Mouse (Mus musculus) left cerebral cortex, adult 9 months (tissue): Measurements from ENCODE around the gene 2310061N02Rik.
"Not testable (repeated sequence)": the region's sequence is repeated elsewhere in the genome, so short reads cannot be mapped to it uniquely, and the experiment has no call there.

ENCODE experiments used
- DNase-seq, 2 experiments: peaks; one replicate each; pipeline ENCODE4 v3.0.0; 2022; ENCODE audit warnings: low spot score in 2 of 2

Gene 2310061N02Rik

DNA sequence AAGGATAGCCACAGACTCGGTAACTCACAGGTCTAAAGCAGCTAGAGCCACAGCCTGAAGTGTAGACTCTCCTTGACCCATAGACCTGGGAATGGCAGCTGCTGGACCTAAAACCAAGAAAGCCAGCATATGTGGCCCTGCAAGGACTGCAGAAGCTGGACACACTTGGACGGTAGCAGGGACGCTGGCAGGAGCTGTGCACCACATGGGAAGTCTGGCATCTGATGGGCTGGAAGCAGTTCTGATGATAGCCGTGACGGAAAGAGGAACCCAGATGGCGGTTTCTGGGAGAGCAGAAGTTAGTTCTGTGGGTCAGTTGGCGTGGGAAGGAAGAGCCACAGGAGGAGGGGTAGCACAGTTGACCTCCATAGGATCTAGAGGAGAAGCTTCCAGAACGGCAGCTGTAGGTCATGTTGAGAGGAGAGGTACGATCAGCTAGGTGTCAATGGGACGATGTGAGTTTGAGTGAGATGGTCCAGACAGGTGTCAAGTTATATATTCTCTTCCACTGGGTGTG is at the start of gene 2310061N02Rik:
TSS of gene 2310061N02Rik (minus strand) at position 467 of the 517 bp plus-strand sequence.
- no peak for DNase-seq

DNA sequence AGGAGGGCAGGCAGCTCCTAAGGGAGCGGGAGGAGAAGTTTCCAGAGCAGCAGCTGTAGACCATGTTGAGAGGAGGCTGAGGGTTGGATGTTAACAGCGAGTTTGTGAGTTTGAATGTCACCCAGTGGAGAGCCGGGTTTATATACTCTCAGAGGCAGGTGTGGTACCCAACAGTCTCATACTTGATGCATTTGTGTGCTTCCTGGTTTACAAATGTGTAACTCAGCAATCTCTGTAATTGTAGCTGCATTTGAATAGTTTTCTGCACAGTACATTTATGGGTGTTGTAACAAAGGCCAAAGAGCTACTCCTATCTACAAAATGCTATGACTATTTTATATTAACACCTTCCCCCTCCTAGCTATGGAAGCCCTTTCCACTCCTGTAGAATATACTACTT is 43.8 kb upstream of the 2310061N02Rik start, which contains the start of gene Krtap13:
TSS of gene Krtap13 (minus strand) at position 101 of the 400 bp plus-strand sequence.
- DNase-seq, result not testable (repeated sequence)

DNA sequence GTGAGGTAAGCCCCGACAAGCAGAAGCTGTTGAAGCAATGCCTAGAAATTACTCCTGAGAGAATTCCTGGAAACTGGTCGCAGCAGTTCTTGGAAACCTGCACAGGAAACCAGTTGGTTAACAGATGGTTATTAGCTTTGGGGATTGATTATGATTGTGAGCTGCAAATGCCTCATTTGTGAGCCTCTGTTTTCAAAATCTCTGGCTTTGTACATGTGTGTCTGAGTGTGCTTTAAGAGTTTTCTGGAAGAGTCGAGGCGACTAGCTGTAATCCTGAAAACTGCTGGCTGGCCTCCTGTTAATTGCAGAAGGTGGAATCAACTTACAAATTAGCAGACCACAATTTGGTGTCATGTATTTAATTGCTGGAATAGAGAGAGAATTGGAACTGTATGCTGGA is 40.2 kb upstream of the 2310061N02Rik start:
- DNase-seq, result no peak

DNA sequence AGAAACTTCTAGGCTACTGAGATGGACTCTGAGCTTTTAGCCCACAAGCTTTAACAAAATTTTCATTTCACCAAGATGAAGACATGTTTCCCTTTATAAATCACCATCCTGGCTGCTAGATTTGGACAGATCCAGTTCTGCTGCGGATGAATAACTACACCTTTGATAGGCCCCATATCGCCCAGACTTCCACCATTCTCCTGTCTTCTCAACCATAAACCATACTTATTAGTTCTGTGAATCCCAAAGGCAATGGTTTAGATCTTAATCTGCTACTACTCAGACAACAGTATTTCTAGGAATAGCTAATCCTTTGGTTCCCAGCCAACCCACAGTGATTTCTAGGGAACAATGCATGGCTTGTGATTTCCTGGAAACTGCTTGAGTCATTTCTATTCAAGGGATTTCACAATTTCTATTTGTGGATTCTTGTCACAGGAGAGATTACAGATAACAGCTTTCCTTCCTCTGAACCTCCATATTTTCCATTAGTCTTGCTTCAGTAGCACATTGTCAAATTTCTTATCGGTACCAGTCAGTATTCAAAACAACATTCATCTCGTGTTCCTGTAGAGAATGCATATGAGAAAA is 37.1 kb upstream of the 2310061N02Rik start:
- no peak for DNase-seq

DNA sequence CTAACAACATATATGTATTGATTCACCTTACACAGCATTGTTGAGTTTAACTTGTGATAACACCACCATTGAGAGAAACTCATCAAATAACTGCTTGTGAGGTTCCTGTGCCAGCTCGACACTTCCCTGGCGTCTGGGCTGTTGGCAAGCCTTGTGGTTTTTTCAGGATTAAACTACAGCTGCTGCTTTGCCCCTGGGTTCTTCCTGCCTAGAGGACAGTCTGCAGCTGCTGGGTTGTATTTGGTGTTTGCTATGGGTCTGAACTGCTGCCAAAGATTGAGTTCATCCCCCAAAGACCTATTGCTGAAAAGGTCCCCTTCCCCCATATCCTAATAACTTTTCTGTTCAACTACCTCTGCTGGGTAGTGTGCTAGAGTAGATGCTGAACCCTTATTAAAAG is 27.6 kb upstream of the 2310061N02Rik start:
- no peak for DNase-seq

DNA sequence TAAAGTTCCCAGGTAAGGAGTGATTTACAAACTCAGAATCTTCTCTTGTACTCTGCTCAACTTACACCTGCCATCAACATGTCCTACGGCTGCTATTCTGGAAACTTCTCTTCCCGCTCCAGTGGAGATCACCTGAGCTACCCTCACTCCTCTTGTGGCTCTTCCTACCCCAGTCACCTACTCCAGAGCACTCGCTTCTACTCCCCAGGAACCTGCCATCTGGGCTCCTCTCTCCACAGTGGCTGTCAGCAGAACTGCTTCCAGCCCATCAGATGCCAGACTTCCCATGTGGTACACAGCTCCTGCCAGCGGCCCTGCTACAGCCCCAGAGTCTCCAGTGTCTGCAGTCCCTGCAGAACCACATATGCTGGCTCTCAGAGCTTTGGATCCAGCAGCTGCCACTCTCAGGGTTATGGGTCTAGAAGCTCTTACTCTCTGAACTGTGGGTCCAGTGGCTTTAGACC is 21.1 kb upstream of the 2310061N02Rik start, which contains the start of gene Krtap13-1:
TSS of gene Krtap13-1 (plus strand) at position 51 of the 464 bp plus-strand sequence.
- no peak for DNase-seq

DNA sequence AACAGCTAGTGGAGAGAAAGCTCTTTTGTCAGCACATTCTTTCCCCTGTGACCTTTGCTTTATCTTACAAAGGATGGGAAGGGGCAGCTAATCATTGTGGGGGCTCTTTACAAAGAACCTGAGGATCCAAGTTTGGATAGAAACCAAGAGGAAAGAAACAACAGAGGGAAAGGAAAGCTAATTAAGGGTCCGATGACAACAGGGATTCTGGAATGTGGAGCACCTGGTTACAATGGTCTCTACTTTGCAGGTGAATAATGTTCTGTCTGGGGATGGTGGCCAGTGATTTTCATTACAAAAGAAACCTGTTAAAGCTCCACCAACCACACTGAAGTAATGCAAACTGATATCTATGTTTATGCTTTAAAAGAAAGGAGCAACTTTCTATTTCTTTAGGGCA is 12.3 kb upstream of the 2310061N02Rik start:
- no peak for DNase-seq

DNA sequence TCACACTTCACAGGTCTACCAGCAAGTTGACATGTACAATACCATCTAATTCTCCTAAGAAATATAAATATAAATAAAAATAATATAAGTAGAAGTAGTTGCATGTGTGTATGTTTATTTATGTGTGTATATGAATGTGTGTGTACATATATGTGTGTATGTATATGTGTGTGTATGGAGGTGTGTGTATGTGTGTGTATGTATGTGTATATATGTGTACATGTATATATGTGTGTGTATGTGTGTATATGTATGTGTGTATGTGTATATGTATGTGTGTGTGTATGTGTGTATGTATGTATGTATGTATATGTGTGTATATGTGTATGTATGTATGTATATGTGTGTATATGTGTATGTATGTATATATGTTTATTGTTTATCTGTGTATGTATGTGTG is 8.8 kb upstream of the 2310061N02Rik start:
- no peak for DNase-seq

DNA sequence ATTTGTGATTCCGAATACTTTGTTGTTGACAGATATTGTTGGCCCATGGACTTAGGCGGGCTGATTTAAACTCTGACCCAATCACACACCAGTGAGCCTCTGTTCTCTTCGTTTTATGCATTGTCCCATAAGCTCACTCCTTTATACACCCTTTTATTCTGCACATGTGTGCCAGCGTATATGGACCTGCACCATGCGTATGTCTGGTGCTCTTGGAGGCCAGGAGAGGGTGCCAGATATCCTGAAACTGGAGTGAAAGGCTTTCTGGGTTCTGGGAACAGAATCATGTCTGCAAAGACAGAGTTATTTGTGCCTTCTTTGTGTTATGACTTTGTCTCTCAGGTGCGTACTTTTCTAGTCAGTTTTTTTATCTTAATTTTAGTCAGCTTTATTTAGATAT is 3.5 kb upstream of the 2310061N02Rik start:
- DNase-seq, result no peak

DNA sequence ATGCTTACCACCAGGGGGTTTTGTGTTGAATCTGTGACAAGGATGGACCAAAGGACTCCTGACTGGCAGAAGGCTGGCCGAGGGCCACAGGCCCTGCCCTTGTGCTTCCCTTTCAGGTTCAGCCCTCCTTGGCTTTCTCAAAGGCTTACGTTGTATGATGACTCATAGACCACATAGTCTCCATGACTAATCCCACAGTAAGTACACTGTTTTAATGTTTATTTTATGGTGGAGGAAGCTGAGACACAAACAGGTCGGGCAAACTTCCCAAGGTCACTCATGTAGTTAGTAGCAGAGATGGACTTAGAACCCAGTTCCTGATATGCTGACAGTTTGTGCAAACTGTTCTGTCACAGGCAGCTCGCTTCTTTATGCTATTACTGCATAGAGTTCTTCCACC is 3.0 kb upstream of the 2310061N02Rik start:
- DNase-seq, result no peak

DNA sequence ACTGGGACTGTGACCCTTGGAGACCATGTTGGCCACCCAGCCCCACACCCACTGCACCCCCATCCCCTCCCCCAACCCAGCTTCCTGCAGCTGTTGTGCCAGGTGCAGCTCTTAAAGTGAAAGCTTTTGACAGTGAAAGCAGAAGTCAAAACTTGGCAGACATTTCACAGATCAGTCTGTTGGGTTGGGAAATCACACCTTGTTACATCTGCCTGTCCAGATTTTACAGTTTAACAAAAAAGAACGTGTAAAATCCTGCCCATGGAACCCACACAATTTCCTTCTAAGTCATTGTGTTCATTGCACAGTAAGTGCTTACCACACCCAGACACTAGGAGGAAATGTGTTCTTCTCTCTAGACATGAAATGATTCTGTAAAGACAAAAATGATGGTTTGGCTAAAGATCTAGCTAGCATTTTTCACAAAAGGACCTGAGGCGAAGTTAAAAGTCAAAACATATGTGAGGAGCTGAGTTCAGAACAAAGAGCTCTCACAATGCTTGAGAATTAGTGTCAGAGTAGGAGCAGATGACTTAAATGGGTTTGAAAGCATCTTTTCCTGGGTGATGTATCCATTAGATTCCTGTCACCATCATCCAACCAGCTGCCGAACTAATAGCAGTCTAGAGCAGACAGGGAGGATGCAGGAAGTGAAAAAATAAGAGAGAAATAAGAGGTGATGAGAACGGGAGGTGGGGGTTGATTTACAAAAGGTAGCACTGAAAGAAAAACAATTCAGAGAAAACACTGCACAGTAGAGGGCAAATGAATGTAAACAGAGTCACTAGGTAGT is 6.5 kb downstream of the 2310061N02Rik start:
- no peak for DNase-seq

DNA sequence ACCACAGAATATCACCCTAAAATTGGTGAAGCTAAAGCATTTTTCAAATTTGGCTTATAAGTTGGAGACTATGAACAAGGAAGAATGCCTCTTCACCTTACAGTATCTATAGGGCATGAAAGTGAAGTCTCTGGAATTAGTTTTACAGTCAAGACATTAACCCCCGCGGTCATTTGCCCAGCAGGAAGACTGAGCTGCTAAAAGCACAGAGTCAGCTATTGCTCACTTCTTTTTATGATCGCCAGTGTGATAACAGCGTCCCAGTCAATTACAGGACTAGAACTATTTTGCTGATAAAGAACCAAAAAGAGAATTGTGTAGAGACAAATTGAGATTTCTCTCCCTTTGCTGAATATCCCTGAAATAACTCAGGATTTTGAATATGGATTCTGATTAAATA is 11.5 kb downstream of the 2310061N02Rik start:
- no peak for DNase-seq

DNA sequence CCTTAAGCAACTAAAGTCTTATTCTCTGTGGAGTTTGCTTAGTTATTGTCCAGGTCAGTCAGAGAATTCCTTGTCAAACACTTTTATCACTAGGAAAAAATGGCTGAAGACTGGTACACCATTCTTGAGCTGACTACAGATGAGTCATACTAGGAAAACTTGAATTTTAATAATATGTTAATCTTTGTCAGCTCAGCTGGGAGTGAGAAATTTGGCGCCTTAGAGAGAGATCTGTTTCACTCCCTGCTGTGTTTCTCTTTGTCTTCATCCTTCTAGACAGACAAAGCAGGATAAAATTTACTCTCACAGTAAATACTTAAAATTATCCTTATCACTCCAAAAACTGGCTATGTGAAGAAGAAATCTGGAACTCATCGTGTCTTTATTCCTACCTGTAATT is 26.5 kb downstream of the 2310061N02Rik start:
- no peak for DNase-seq

DNA sequence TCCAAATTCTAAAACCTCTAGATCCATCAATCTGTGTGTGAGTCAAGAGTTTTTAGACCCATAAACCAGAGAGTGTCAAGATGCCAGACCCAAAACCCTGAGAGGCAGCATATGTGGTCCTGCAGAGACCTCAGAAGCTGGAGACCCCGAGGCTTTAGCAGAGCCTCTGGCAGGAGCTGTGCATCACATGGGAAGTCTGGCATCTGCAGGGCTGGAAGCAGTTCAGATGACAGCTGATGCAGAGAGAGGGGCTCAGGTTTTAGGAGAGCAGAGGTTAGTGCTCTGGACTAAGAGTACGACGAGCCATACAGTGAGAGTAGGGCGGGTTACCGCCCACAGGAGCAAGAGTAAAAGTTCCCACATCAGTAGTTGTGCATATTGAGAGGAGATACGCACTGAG is 28.7 kb downstream of the 2310061N02Rik start:
- DNase-seq, result no peak

DNA sequence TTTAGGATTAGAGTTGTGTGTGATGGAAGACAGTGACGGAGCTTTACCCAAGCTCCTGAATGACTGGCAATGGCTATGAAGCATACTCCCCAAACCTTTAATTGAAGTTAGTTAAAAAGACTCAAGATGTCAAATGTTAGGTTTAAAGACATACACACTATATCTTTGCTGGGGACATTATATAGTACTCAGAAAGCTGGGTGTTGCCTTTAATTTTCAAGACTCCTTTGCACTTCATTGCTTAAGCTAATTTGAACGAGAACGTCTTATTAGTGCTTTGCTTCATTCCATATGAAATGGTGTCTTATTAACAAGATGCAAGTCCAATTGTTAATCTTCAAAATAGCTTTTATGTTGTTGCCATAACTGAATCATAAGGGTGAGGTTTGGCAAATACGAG is 36.2 kb downstream of the 2310061N02Rik start, which contains the start of gene Krtap27-1:
TSS of gene Krtap27-1 (minus strand) at position 101 of the 400 bp plus-strand sequence.
- no peak for DNase-seq

DNA sequence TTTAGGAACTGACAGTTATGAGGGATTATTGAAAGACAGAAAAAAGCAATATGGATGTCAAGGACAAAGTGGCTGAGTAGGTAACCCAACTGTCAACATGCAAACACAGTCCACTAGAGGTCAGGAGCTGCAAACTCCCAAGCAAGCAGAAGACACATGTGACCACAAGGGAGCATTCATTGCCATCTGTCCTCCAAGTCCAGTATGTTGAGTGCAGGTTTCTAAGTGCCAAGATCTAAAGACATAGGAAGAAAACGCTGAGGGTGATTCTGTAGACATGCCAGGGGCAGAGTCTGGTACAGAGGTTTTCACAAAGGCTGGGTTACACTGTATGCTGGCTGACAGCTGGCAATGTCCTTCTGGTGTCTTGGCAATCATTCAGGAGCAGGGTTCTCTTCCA is 50.3 kb downstream of the 2310061N02Rik start:
- DNase-seq, result no peak
